Mouse (Mus musculus) heart, embryonic 16.5 days (tissue): ENCODE measurements around the gene Sfxn5. TPM values are rescaled to one million over a fixed set of nuclear protein-coding genes. Genes with fewer than 3 reads are reported as not detected.

Experiments used
- ATAC-seq: fragments of 200-750 bp; cut with Nextera tagmentation; replicated peaks from 2 replicates; pipeline ENCODE4 v1.8.0; 2017; ENCODE audit warnings: moderate number of reproducible peaks; ENCODE audit not compliant: insufficient read depth, low FRiP score; ENCODE audit errors: extremely low read depth
- H3K27ac ChIP-seq: fragments of 300-500 bp; sonication (generic); 2 replicates; pipeline ENCODE4 v1.5.1; 2014; ENCODE audit warnings: mild to moderate bottlenecking, low read length, control low read depth, moderate library complexity
- H3K27me3 ChIP-seq: fragments of 300-500 bp; sonication (generic); 2 replicates; pipeline ENCODE4 v1.6.1; 2014; ENCODE audit warnings: low read length, mixed read lengths; ENCODE audit not compliant: control insufficient read depth, insufficient read depth
- H3K36me3 ChIP-seq: fragments of 300-500 bp; sonication (generic); 2 replicates; pipeline ENCODE4 v1.6.1; 2014; ENCODE audit not compliant: control insufficient read depth, insufficient read depth
- H3K4me1 ChIP-seq: fragments of 300-500 bp; sonication (generic); 2 replicates; pipeline ENCODE4 v1.6.1; 2014; ENCODE audit warnings: low read length, mixed read lengths; ENCODE audit not compliant: control insufficient read depth, insufficient read depth
- H3K4me2 ChIP-seq: fragments of 300-500 bp; sonication (generic); 2 replicates; pipeline ENCODE4 v1.6.1; 2014; ENCODE audit warnings: low read depth, mild to moderate bottlenecking, control low read depth, low read length
- H3K4me3 ChIP-seq: fragments of 300-500 bp; sonication (generic); 2 replicates; pipeline ENCODE4 v1.5.1; 2014; ENCODE audit warnings: mild to moderate bottlenecking, control low read depth, low read length
- H3K9ac ChIP-seq: fragments of 300-500 bp; sonication (generic); 2 replicates; pipeline ENCODE4 v1.6.1; 2014; ENCODE audit warnings: low read length, control low read depth
- H3K9me3 ChIP-seq: fragments of 300-500 bp; sonication (generic); replicated peaks from 2 replicates; pipeline ENCODE4 v1.6.1; 2016; ENCODE audit warnings: low read length; ENCODE audit not compliant: control insufficient read depth
- WGBS: fragments of 180-500 bp; shearing (Covaris S2); extraction: QIAGEN DNeasy Blood & Tissue Kit; methylation state at CpG from one replicate; pipeline ENCODE4 v1.1.7; 2014; 5-methylcytosine and 5-hydroxymethylcytosine counted together
- polyA plus RNA-seq: library from polyadenylated mRNA; unstranded; fragments of >200 nt; fragmentation: Nextera tagmentation; extraction: Ambion mirVana; gene quantifications from 2 replicates; pipeline ENCODE4 v1.2.1, GENCODE M21; 2015

Gene Sfxn5
- polyA plus RNA-seq, 1 experiment from 2014 or later, result 4.9 TPM

DNA sequence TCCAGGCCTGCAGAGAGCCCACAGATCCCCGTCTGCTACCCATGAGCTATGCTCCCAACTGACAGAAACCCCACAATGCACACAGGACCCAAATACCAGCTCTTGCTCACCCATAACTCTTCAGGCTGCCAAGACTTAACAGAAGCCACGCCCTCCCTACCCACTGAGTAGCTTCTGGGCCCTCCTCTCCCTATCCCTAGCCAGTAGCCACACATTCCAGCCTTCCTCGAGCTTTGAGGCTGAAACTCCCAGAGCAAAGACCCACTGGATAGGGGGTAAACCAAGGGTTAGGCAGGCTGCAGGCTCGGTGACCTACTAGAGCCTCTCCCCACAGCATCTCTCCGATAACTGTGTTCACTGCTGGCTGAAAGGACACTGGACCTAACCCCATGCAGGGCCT is 35.5 kb upstream of the Sfxn5 start:
- Histone ChIP-seq H3K9me3 (no peaks in the 10 kb centered on the region), H3K4me3 (no peak overlapping the region), H3K4me1 (peaks cover 83% of the 10 kb centered on the region), H3K36me3 (0 out of 2 replicates have a peak, but pooled peaks cover 4% of the 10 kb centered on the region), H3K27me3 (no peaks in the 10 kb centered on the region), H3K9ac (peak overlapping the region; percentile 53; the same call in 1 of the 2 replicates), H3K27ac (peak overlapping the region; percentile 85), H3K4me2 (peak overlapping the region; percentile 46)
- no peak for ATAC-seq
- 48% methylated on average over 5 of the region's 5 CpGs for WGBS

GRCm38 (mm10) chr6:85368166-85368565 is 34.9 kb upstream of the Sfxn5 start:
- H3K27ac ChIP-seq, result peak overlapping the region; percentile 85
- WGBS, result 73% methylated on average over 1 of the region's 1 CpGs
- no peak for ATAC-seq
- H3K4me2 ChIP-seq, result peak overlapping the region; percentile 46; the same call in 1 of the 2 replicates
- H3K9ac ChIP-seq, result no peak overlapping the region
- no peaks in the 10 kb centered on the region for H3K27me3 ChIP-seq
- H3K36me3 ChIP-seq, result 0 out of 2 replicates have a peak, but pooled peaks cover 4% of the 10 kb centered on the region
- H3K4me3 ChIP-seq, result no peak overlapping the region
- peaks cover 86% of the 10 kb centered on the region for H3K4me1 ChIP-seq
- H3K9me3 ChIP-seq, result no peaks in the 10 kb centered on the region

DNA sequence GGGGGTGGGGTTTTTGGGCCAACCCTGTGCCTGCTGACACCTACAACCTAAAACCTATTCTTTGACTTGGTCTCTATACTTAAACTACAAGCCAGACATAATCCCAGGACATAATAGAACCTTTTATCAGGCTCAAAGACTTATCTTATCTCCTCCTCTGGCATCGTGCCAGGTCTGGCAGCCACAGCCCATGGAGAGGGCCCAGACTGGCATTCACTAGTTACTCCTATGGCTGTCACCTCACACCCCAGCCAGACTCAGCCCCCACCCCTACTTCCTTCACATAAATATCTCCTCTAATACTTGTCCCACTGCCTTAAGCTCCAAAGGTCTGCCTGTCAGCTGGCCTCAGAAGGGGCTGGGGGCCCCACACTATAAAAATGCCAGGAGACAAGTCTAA is 33.2 kb upstream of the Sfxn5 start:
- Histone ChIP-seq H3K9me3 (no peaks in the 10 kb centered on the region), H3K36me3 (0 out of 2 replicates have a peak, but pooled peaks cover 4% of the 10 kb centered on the region), H3K9ac (peak overlapping the region; percentile 52), H3K4me2 (peak overlapping the region; percentile 35), H3K4me1 (peaks cover 88% of the 10 kb centered on the region), H3K4me3 (no peak overlapping the region), H3K27me3 (no peaks in the 10 kb centered on the region), H3K27ac (peak overlapping the region; percentile 85)
- ATAC-seq, result peak; percentile 74
- 13% methylated on average over 1 of the region's 1 CpGs for WGBS

DNA sequence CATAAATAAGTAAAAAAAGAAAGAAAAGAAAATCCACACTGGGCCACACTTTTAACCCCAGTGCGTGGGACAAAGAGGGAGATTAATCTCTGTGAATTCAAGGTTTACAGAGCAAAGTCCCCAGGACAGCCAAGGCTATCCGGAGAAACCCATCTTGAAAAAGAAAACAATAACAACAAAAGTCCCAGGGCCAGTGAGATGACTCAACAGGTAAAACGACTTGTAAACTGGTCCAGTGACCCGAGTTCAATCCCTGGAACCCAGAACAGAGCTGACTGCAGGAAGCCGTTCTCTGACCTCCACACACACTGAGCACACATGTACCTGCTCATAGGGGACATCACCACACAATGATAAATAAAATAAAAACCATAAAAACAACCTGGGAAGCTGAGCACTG is 31.2 kb upstream of the Sfxn5 start:
- Histone ChIP-seq H3K27ac (peak overlapping the region; percentile 85), H3K9ac (no peak overlapping the region; the same call in 1 of the 2 replicates), H3K4me3 (no peak overlapping the region), H3K27me3 (no peaks in the 10 kb centered on the region), H3K36me3 (0 out of 2 replicates have a peak, but pooled peaks cover 4% of the 10 kb centered on the region), H3K9me3 (no peaks in the 10 kb centered on the region), H3K4me1 (peaks cover 70% of the 10 kb centered on the region), H3K4me2 (no peak overlapping the region)
- ATAC-seq, result no peak
- WGBS, result 73% methylated on average over 5 of the region's 5 CpGs

DNA sequence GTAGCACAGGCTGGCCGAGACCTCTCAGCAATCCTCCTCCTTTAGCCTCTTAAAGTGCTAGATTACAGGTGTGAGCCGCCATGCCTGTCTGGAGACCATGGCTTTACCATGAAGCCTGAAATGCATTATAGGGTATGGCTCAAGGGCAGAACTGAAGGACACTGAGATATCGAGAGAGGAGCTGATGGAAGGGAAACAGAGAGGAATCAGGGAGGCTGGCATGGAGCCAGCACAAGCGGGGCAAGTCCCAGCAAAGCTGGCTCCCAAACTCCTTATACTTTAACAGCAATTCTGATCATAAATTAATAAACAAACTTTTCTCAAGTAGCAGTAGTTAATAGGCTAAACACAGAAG is 30.7 kb upstream of the Sfxn5 start:
- Histone ChIP-seq H3K27me3 (no peaks in the 10 kb centered on the region), H3K9ac (peak overlapping the region; percentile 21; the same call in 1 of the 2 replicates), H3K36me3 (0 out of 2 replicates have a peak, but pooled peaks cover 4% of the 10 kb centered on the region), H3K27ac (peak overlapping the region; percentile 85), H3K4me3 (no peak overlapping the region), H3K4me2 (no peak overlapping the region), H3K4me1 (peaks cover 64% of the 10 kb centered on the region), H3K9me3 (no peaks in the 10 kb centered on the region)
- no peak for ATAC-seq
- 37% methylated on average over 4 of the region's 4 CpGs for WGBS

DNA sequence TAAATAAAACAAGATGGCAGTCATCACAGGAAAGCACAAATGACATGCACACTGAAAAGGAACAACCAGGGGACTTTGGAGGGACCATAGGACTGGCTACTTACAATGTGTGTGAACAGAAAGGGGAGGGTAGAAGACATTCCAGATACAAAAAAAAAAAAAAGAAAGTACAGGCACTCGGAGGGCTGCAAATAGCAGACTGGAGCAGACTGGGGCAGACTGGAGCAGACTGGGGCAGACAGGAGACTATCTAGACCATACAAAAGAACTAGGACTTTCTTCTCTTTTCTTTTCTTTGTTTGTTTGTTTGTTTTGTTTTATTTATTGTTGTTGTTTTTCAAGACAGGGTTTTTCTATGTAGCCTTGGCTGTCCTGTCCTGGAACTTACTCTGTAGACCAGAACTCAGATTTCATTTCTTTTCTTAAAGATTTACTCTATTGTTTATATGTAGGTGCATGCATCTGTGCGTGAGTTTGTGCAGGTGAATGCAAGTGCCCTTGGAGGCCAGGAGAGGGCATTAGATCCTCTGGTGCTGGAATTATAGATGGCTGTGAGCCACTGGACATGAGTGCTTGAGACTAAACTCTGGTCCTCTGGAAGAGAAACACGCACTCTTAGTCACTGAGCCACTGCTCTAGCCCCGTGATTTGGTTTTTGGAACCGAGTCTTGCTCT is 30.1 kb upstream of the Sfxn5 start:
- Histone ChIP-seq H3K4me2 (no peak overlapping the region), H3K36me3 (0 out of 2 replicates have a peak, but pooled peaks cover 4% of the 10 kb centered on the region), H3K4me3 (no peak overlapping the region), H3K27me3 (no peaks in the 10 kb centered on the region), H3K27ac (peak overlapping the region; percentile 85), H3K9ac (0 out of 2 replicates have a peak overlapping the region, but pooled peaks have one; percentile 21), H3K4me1 (peaks cover 61% of the 10 kb centered on the region), H3K9me3 (no peaks in the 10 kb centered on the region)
- ATAC-seq, result no peak
- WGBS, result 66% methylated on average over 5 of the region's 5 CpGs

DNA sequence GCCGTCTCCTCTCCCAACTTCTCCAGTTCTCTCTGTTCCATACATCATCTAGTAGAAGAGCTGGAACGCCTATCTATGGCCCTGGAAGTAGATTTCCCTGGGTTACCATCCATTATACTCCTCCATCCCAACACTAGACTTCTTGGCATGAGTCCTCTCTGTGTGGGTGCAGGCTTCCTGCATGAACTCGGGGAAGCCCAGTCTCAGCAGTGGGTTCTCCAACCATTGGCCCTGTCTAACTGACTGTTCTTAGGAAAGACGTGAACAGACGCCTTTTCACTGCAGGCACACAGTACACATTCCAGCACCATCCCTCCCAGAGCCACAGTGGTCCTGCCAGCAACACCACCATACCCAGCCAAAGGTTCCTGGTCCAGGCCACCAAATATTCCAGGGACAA is 29.4 kb upstream of the Sfxn5 start:
- Histone ChIP-seq H3K4me2 (no peak overlapping the region), H3K27ac (peak overlapping the region; percentile 85), H3K4me1 (peaks cover 61% of the 10 kb centered on the region), H3K27me3 (no peaks in the 10 kb centered on the region), H3K4me3 (no peak overlapping the region), H3K9me3 (no peaks in the 10 kb centered on the region), H3K9ac (no peak overlapping the region), H3K36me3 (0 out of 2 replicates have a peak, but pooled peaks cover 4% of the 10 kb centered on the region)
- ATAC-seq, result no peak
- 67% methylated on average over 5 of the region's 5 CpGs for WGBS

- Histone ChIP-seq H3K9me3 (no peaks in the 10 kb centered on the region), H3K27ac (no peak overlapping the region), H3K9ac (no peak overlapping the region), H3K4me2 (no peak overlapping the region), H3K36me3 (0 out of 2 replicates have a peak, but pooled peaks cover 3% of the 10 kb centered on the region), H3K4me1 (peaks cover 58% of the 10 kb centered on the region), H3K27me3 (no peaks in the 10 kb centered on the region), H3K4me3 (no peak overlapping the region)
- no peak for ATAC-seq
- WGBS, result 74% methylated on average over 5 of the region's 5 CpGs
These were observed 27.1 kb upstream of the Sfxn5 start for GRCm38 (mm10) chr6:85360311-85360710.

DNA sequence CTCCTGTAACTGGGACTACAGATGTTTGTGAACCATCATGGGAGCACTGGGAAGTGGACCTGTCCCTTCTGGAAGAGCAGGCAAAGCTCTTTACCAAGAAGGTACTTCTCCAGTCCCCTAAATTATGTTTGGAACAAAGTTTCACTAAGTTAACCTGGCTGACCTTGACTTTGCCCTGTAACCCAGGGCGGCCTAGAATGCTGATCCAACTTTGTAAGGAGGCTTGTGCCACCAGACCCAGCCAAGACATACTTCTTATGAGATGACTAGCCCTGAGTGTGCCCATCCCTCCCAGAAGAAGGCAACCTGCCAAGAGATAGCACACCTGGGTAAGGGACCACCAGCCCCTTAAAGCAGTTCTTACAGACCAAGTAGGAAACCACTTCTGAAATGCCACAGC is 25.7 kb upstream of the Sfxn5 start:
- no peak overlapping the region for H3K4me3 ChIP-seq
- 89% methylated on average over 1 of the region's 1 CpGs for WGBS
- no peaks in the 10 kb centered on the region for H3K9me3 ChIP-seq
- H3K4me1 ChIP-seq, result peaks cover 44% of the 10 kb centered on the region
- H3K27me3 ChIP-seq, result no peaks in the 10 kb centered on the region
- H3K36me3 ChIP-seq, result no peaks in the 10 kb centered on the region
- peak overlapping the region; percentile 86 for H3K27ac ChIP-seq
- H3K9ac ChIP-seq, result no peak overlapping the region
- ATAC-seq, result no peak
- H3K4me2 ChIP-seq, result no peak overlapping the region
